Mouse (Mus musculus): Measurements from ENCODE around the gene Mipep. TPM values are rescaled to one million over a fixed set of nuclear protein-coding genes. Genes with fewer than 3 reads are reported as not detected.
A peak's percentile ranks its signal among the peaks of the same experiment; 100 is the strongest.

Gene Mipep
- polyA plus RNA-seq, 1 experiment from 2014 or later: 7.7 TPM

DNA sequence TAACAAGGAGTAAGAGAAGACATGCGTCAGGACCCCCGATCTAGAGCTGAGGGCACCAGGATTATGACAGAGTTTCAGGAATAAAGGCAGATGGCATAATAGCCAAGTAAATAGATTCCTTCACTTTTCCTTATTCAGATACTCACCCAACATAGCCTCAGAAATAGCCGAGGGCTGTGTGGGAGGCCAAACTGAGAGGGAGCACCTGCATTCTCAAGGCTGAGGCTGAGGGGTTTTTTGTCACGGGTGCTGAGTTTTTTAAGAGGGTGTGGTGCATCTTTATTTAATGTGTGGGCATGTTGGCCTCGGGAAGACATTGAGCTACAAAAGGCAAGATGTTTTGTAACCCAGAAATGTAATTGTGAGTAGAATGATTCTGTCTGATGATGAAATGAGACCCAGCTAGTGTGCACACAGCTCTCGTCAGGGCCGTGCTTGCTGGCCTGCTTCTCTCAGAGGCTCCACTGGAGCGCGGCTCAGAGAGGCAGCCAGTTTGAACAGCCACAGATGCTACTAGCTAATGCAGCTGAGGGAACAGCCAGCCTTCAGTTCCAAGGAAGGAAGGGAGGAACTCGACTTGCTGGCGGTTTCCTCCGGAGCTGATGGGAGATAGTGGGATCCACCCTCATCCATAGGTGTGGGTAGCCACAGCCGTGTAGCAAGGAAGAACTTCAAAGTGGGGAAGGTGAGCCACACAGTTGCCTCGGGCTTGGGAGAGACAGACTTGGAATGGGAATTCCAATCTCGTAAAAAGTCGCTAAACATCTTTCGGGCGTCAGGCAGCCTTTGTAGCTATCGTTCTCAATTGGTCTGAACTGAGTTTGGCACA, 111.0 kb downstream of the Mipep start:
- Histone ChIP-seq H3K27me3 (replicated peaks; ENCODE audit: insufficient read depth, low read length) (no peaks in the 10 kb centered on the region), H3K27ac (ENCODE audit: low read length) (no peak overlapping the region), H3K4me1 (ENCODE audit: insufficient read depth, low read depth, low read length) (no peaks in the 10 kb centered on the region), H3K9ac (replicated peaks; ENCODE audit: low read depth) (no peak overlapping the region), H3K4me3 (ENCODE audit: low read depth, low read length) (no peak overlapping the region), H3K36me3 (ENCODE audit: insufficient read depth, low read length) (no peaks in the 10 kb centered on the region), H3K4me2 (replicated peaks; ENCODE audit: low read depth, low read length) (no peak overlapping the region), H3K9me3 (ENCODE audit: low read length) (no peaks in the 10 kb centered on the region)
- ATAC-seq (no peak; the same call in 1 of the 2 replicates), DNase-seq (ENCODE audit: low spot score) (peak; percentile 47)
- TF ChIP-seq CTCF (IDR thresholded peaks at IDR 0.05): no peak
- no peak for TF ChIP-seq EP300 (IDR thresholded peaks at IDR 0.05)
- 71% methylated on average over 19 of the region's 19 CpGs for WGBS

DNA sequence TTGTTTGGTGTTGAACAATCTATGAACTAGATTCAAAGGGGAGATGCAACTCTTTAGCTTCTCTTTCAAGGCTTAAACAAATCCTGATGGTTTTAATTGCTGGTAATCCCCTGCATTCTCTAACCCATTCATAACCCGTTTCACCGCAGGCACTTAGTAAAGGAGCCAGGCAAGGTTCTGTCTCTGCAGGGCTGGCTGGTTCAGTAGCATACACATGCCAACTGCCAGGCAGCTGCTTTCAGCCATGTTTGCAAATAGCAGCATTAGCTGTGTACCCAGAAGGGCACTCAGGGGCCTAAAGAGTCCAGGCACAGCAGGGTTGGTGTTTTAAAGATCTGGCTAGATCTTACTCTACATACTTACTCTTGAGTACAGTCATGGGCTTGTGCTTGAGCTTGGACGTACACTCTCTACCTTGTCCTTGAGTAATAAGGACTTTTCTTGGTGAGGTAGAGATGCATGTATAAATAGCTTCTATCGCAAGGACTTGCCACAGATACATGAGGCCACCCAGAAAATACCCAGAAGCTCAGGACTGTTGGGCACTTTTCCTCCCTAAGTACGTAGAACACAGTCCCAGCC, 113.8 kb downstream of the Mipep start:
- H3K4me1 ChIP-seq (ENCODE audit: insufficient read depth, low read depth, low read length): no peaks in the 10 kb centered on the region
- no peaks in the 10 kb centered on the region for H3K27me3 ChIP-seq (replicated peaks; ENCODE audit: insufficient read depth, low read length)
- DNase-seq (ENCODE audit: low spot score) (peak; percentile 52), ATAC-seq (peak; percentile 82)
- H3K27ac ChIP-seq (ENCODE audit: low read length): no peak overlapping the region
- H3K4me3 ChIP-seq (ENCODE audit: low read depth, low read length): no peak overlapping the region
- no peaks in the 10 kb centered on the region for H3K9me3 ChIP-seq (ENCODE audit: low read length)
- H3K36me3 ChIP-seq (ENCODE audit: insufficient read depth, low read length): no peaks in the 10 kb centered on the region
- TF ChIP-seq CTCF (IDR thresholded peaks at IDR 0.05) (no peak), EP300 (IDR thresholded peaks at IDR 0.05) (peak; percentile 60; the same call in 1 of the 2 replicates)
- 67% methylated on average over 5 of the region's 5 CpGs for WGBS
- no peak overlapping the region for H3K4me2 ChIP-seq (replicated peaks; ENCODE audit: low read depth, low read length)
- no peak overlapping the region for H3K9ac ChIP-seq (replicated peaks; ENCODE audit: low read depth)

DNA sequence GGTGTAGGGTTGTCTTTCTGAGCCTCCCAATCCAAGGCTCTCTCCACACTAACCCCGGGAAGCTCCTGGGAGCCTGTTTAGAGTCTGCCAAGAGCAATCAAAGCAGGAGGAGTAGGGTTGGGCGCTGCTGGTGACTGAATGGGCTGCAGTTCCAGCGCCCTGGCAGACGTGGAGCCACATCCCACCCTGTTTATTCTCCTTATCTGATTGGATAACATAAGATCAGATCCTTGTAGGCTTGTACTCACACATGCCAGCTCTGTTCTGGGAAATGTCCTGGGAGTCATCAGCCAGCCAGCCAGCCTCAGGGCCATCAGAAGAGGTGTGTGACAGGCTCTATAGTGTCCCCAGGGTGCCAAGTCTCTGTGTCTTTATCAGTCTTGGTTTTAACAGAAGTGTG, 120.1 kb downstream of the Mipep start:
- Histone ChIP-seq H3K9me3 (ENCODE audit: low read length) (no peaks in the 10 kb centered on the region), H3K9ac (replicated peaks; ENCODE audit: low read depth) (no peak overlapping the region), H3K4me2 (replicated peaks; ENCODE audit: low read depth, low read length) (no peak overlapping the region), H3K4me3 (ENCODE audit: low read depth, low read length) (no peak overlapping the region), H3K27me3 (replicated peaks; ENCODE audit: insufficient read depth, low read length) (no peaks in the 10 kb centered on the region), H3K36me3 (ENCODE audit: insufficient read depth, low read length) (no peaks in the 10 kb centered on the region), H3K4me1 (ENCODE audit: insufficient read depth, low read depth, low read length) (0 out of 2 replicates have a peak, but pooled peaks cover 2% of the 10 kb centered on the region), H3K27ac (ENCODE audit: low read length) (peak overlapping the region; percentile 43; the same call in 1 of the 2 replicates)
- 30% methylated on average over 4 of the region's 4 CpGs for WGBS
- no peak for TF ChIP-seq CTCF (IDR thresholded peaks at IDR 0.05)
- TF ChIP-seq EP300 (IDR thresholded peaks at IDR 0.05): no peak
- DNase-seq (ENCODE audit: low spot score): peak; percentile 61
- ATAC-seq: peak; percentile 61

DNA sequence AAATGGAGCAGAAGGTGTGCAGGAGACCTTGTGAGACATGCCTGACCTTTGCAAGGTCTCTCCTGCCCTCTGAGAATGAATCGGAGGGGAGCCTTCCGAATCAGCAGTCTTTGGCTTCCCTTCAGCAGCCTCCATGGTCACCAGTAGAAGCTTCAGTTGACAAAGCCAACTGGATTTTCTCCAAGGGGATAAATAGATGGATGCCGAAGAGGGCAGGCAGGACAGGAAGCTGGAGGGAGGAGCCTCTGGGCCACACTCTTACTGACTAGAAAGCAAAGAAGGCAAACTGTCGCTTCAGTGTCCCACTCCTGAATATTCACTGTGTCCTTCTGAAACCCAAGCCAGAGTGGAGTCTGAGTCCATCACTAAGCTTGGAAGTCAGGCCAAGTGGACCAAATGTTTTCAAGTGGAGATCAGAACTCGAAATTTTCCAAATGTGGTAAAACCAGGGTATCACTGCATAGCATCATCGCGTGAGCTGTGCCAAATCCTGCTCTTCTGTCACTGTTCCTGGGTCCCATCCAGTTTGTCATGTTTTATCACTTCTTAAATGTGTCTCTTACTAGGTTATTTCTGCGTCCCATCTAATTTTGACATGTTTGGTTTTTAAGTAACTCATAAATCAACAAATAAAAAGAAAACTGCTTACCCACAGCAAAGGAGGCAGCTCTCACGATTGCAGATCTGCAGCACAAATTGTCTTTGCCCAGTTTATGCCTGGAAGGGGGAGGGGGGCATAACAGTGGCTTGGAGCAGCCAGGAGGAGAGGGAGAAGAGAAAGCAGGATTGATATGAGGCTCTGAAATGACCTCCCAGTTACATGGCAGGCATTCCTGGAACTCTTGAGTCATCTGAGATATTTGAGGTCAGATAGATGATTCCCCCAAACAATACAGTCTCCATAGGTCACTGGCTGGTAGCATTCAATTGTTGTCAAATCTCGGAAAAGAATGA, 122.3 kb downstream of the Mipep start:
- Histone ChIP-seq H3K9ac (replicated peaks; ENCODE audit: low read depth) (no peak overlapping the region), H3K4me1 (ENCODE audit: insufficient read depth, low read depth, low read length) (0 out of 2 replicates have a peak, but pooled peaks cover 3% of the 10 kb centered on the region), H3K27ac (ENCODE audit: low read length) (peak overlapping the region; percentile 10; the same call in 1 of the 2 replicates), H3K4me2 (replicated peaks; ENCODE audit: low read depth, low read length) (no peak overlapping the region), H3K27me3 (replicated peaks; ENCODE audit: insufficient read depth, low read length) (no peaks in the 10 kb centered on the region), H3K36me3 (ENCODE audit: insufficient read depth, low read length) (no peaks in the 10 kb centered on the region), H3K9me3 (ENCODE audit: low read length) (no peaks in the 10 kb centered on the region), H3K4me3 (ENCODE audit: low read depth, low read length) (no peak overlapping the region)
- WGBS: 58% methylated on average over 10 of the region's 10 CpGs
- ATAC-seq: peak; percentile 53
- DNase-seq (ENCODE audit: low spot score): peak; percentile 73
- peak; percentile 44 for TF ChIP-seq EP300 (IDR thresholded peaks at IDR 0.05)
- no peak for TF ChIP-seq CTCF (IDR thresholded peaks at IDR 0.05)

DNA sequence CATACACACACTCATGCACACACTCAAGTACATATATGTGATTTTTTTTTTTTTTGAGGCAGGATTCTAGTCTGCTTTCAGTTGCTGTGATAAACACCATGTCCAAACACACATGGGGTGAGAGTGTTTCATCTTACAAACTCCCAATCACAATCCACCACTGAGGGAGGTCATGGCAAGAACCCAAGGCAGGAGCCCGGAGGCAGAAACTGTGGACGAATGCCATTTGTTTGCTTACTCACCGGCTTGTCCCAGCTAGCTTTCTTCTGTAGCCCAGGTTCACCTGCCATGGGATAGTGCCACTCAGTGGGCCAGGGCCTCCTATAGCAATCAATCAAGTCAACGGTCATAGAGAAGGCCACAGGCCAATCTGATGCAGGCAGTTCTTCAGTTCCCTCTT, 125.0 kb downstream of the Mipep start:
- no peak overlapping the region for H3K27ac ChIP-seq (ENCODE audit: low read length)
- DNase-seq (ENCODE audit: low spot score) (no peak), ATAC-seq (no peak)
- TF ChIP-seq CTCF (IDR thresholded peaks at IDR 0.05) (no peak), EP300 (IDR thresholded peaks at IDR 0.05) (no peak)
- no peaks in the 10 kb centered on the region for H3K36me3 ChIP-seq (ENCODE audit: insufficient read depth, low read length)
- no peaks in the 10 kb centered on the region for H3K27me3 ChIP-seq (replicated peaks; ENCODE audit: insufficient read depth, low read length)
- H3K4me2 ChIP-seq (replicated peaks; ENCODE audit: low read depth, low read length): no peak overlapping the region
- H3K9me3 ChIP-seq (ENCODE audit: low read length): no peaks in the 10 kb centered on the region
- 60% methylated on average over 4 of the region's 4 CpGs for WGBS
- 0 out of 2 replicates have a peak, but pooled peaks cover 3% of the 10 kb centered on the region for H3K4me1 ChIP-seq (ENCODE audit: insufficient read depth, low read depth, low read length)
- no peak overlapping the region for H3K4me3 ChIP-seq (ENCODE audit: low read depth, low read length)
- H3K9ac ChIP-seq (replicated peaks; ENCODE audit: low read depth): no peak overlapping the region
